Mouse (Mus musculus) heart, embryonic 14.5 days (tissue): ENCODE measurements around the gene Tenm2. TPM values are rescaled to one million over a fixed set of nuclear protein-coding genes. Genes with fewer than 3 reads are reported as not detected.

Experiments used
- ATAC-seq: fragments of 200-750 bp; cut with Nextera tagmentation; 2 replicates; pipeline ENCODE4 v1.8.0; 2017; ENCODE audit warnings: low read depth, moderate TSS enrichment; ENCODE audit not compliant: insufficient number of reproducible peaks, insufficient read depth, low FRiP score
- H3K27ac ChIP-seq, 2 experiments: fragments of 200-500 bp in 1 of 2; fragments of 300-500 bp in 1 of 2; sonication (generic) in 1 of 2; replicated peaks in 1 of 2; 2 replicates each; pipeline ENCODE4 v1.5.1; 2012 to 2014; ENCODE audit warnings: low read depth in 2 of 2, low read length in 2 of 2, control low read depth in 1 of 2, mild to moderate bottlenecking in 1 of 2, mixed read lengths in 1 of 2; ENCODE audit not compliant: control insufficient read depth in 1 of 2, insufficient read depth in 1 of 2
- H3K27me3 ChIP-seq: fragments of 300-500 bp; sonication (generic); 2 replicates; pipeline ENCODE4 v1.6.1; 2014; ENCODE audit warnings: mild to moderate bottlenecking, low read length, control low read depth; ENCODE audit not compliant: control insufficient read depth, insufficient read depth
- H3K36me3 ChIP-seq: fragments of 300-500 bp; sonication (generic); 2 replicates; pipeline ENCODE4 v1.6.1; 2014; ENCODE audit warnings: mild to moderate bottlenecking, control low read depth, low read length, mixed read lengths; ENCODE audit not compliant: control insufficient read depth, insufficient read depth
- H3K4me1 ChIP-seq, 2 experiments: fragments of 200-500 bp in 1 of 2; fragments of 300-500 bp in 1 of 2; sonication (generic) in 1 of 2; 2 replicates each; pipeline ENCODE4 v1.6.1; 2012 to 2014; ENCODE audit warnings: low read length in 2 of 2, control low read depth in 1 of 2, mixed read lengths in 1 of 2; ENCODE audit not compliant: control insufficient read depth in 2 of 2, insufficient read depth in 2 of 2
- H3K4me2 ChIP-seq: fragments of 300-500 bp; sonication (generic); 2 replicates; pipeline ENCODE4 v1.6.1; 2014; ENCODE audit warnings: mild to moderate bottlenecking, low read length
- H3K4me3 ChIP-seq, 2 experiments: fragments of 200-500 bp in 1 of 2; fragments of 300-500 bp in 1 of 2; sonication (generic) in 1 of 2; 2 replicates each; pipeline ENCODE4 v1.5.1; 2012 to 2014; ENCODE audit warnings: low read length in 2 of 2, mild to moderate bottlenecking in 2 of 2, control low read depth in 1 of 2, low read depth in 1 of 2, moderate library complexity in 1 of 2; ENCODE audit not compliant: control insufficient read depth in 1 of 2, insufficient read depth in 1 of 2
- H3K9ac ChIP-seq: fragments of 300-500 bp; sonication (generic); 2 replicates; pipeline ENCODE4 v1.6.1; 2014; ENCODE audit warnings: mild to moderate bottlenecking, low read length
- H3K9me3 ChIP-seq: fragments of 300-500 bp; sonication (generic); 2 replicates; pipeline ENCODE4 v1.6.1; 2016; ENCODE audit warnings: low read length, control low read depth; ENCODE audit not compliant: control insufficient read depth
- WGBS: fragments of 180-500 bp; shearing (Covaris S2); extraction: QIAGEN DNeasy Blood & Tissue Kit; methylation state at CpG from one replicate; pipeline ENCODE4 v1.1.7; 2014; 5-methylcytosine and 5-hydroxymethylcytosine counted together
- polyA plus RNA-seq: library from polyadenylated mRNA; unstranded; fragments of >200 nt; fragmentation: Nextera tagmentation; extraction: Ambion mirVana; gene quantifications from 2 replicates; pipeline ENCODE4 v1.2.1, GENCODE M21; 2014

Gene Tenm2
- polyA plus RNA-seq, 1 experiment from 2014 or later = 0.96 TPM

DNA sequence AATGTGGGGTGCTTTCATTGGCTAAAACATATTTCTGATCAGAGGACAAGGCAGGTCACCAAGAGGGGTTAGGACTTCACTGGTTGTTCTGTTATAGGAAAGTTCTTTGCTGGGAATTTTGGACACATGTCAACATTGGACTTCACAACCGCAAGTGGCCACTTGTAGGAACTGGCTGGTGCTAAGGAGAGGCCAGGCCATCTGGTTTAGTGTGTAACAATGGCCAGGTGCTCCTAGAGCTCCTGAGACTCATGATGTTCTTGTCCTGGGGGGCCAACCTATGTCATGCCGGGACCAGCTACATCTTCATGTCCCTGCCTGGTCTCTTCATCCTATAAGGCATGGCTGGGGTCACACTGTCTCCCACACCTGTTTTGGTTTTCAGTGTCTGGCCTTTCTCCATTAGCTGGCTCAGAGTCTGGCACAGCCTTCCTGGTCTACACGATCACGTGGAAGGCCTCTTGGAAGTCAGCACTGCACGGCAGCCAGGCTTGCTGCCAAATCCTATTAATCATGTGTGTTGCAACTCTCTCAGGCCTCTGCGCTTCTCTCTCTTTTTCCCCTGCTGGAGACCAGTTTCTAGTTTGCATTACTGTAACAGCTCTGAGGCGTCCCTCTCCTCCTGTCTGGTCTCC, 1199.6 kb downstream of the Tenm2 start:
- no peak overlapping the region for H3K9ac ChIP-seq
- WGBS = 24% methylated on average over 7 of the region's 7 CpGs
- no peak overlapping the region for H3K4me2 ChIP-seq
- peak overlapping the region; percentile 61 to 71; a peak in 3 of 4 replicates for H3K27ac ChIP-seq
- H3K4me1 ChIP-seq = peaks cover 18 to 19% of the 10 kb centered on the region in 2 experiments
- H3K9me3 ChIP-seq = no peaks in the 10 kb centered on the region
- H3K36me3 ChIP-seq = no peaks in the 10 kb centered on the region
- ATAC-seq = peak; percentile 83
- H3K4me3 ChIP-seq = no peak overlapping the region
- H3K27me3 ChIP-seq = no peaks in the 10 kb centered on the region

DNA sequence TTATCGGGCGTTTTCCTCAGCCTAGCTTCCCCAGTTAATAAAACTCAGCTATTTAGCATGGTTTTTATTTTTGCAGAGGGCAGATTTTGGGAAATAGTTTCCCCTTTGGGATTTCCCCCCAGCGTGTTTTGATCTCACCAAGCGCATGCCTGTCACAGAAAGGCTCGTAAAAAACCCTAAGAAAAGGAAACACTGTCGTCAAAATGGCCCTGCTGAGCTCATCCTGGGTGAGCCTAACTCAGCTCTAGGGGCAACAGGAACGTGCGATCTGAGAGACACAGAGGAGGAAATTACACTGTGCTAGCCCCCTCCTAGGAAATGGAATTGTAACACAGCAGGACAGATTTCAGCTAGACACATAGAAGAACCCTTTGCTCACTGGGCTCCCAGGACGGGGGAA, 1204.0 kb downstream of the Tenm2 start:
- no peak overlapping the region for H3K4me3 ChIP-seq
- WGBS = 57% methylated on average over 9 of the region's 9 CpGs
- peaks cover 12 to 16% of the 10 kb centered on the region in 2 experiments; a peak in 3 of 4 replicates for H3K4me1 ChIP-seq
- no peak for ATAC-seq
- H3K27ac ChIP-seq = no peak overlapping the region
- no peaks in the 10 kb centered on the region for H3K27me3 ChIP-seq
- H3K9me3 ChIP-seq = no peaks in the 10 kb centered on the region
- H3K36me3 ChIP-seq = no peaks in the 10 kb centered on the region
- H3K9ac ChIP-seq = no peak overlapping the region
- H3K4me2 ChIP-seq = no peak overlapping the region

- no peak for ATAC-seq
- H3K4me3 ChIP-seq = no peak overlapping the region
- H3K27ac ChIP-seq = no peak overlapping the region
- WGBS = 51% methylated on average over 3 of the region's 3 CpGs
- H3K27me3 ChIP-seq = no peaks in the 10 kb centered on the region
- no peaks in the 10 kb centered on the region for H3K36me3 ChIP-seq
- no peak overlapping the region for H3K9ac ChIP-seq
- H3K9me3 ChIP-seq = 0 out of 2 replicates have a peak, but pooled peaks cover 2% of the 10 kb centered on the region
- no peak overlapping the region for H3K4me2 ChIP-seq
- H3K4me1 ChIP-seq = no peaks in the 10 kb centered on the region
Observed at GRCm38 (mm10) chr11:36020009-36020408, 1215.8 kb downstream of the Tenm2 start.

GRCm38 (mm10) chr11:36013179-36013578, 1222.6 kb downstream of the Tenm2 start:
- no peaks in the 10 kb centered on the region for H3K36me3 ChIP-seq
- H3K27ac ChIP-seq = no peak overlapping the region
- H3K27me3 ChIP-seq = no peaks in the 10 kb centered on the region
- no peaks in the 10 kb centered on the region for H3K9me3 ChIP-seq
- no peak overlapping the region for H3K4me2 ChIP-seq
- H3K4me3 ChIP-seq = no peak overlapping the region
- H3K4me1 ChIP-seq = no peaks in the 10 kb centered on the region
- 64% methylated on average over 4 of the region's 4 CpGs for WGBS
- H3K9ac ChIP-seq = no peak overlapping the region
- ATAC-seq = no peak

DNA sequence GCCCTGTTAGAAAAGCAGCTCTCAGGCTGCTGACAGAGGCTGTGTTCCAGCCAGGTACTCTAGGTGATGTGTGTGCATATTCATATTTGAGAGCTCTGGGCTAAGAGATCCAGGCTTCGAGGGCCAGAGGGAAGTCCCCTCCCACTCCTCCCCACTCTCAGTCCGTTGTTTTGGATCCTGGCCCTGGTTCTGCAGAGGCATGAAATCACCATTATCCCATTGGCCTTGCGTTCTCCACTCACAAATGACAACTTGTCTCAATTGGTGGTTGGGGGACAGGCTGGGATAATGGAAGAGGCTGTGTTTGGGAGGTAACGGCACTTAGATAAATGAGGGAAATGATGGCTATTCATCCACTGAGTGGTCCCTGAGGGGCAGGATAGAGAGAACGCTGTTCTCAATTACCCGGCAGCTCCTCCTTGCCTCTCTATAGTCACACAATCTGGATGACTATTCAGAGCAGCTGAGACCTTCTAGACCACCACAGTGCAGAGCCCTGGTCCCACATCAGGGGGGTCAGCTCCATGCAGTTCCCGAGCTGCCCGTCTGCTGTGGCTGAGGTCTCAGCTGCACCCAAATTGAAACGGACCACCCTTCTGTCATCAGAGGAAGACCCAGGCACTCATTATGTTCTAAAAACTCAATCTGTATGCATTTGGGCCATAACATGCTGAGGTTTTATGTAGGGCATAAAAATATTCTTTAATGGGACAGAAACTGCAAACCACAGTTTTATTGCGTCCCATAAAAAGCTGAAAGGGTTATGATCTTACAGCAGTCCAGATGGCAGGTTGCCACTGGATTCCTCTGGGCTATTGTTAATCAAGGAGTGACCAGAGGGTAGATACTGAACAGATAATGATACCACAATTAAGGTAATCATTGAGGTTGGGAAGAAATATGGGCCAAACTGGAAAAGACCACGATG, 1226.2 kb downstream of the Tenm2 start:
- Histone ChIP-seq H3K4me1 (no peaks in the 10 kb centered on the region), H3K9ac (no peak overlapping the region), H3K27ac (no peak overlapping the region), H3K4me3 (no peak overlapping the region), H3K9me3 (no peaks in the 10 kb centered on the region), H3K4me2 (no peak overlapping the region), H3K36me3 (no peaks in the 10 kb centered on the region), H3K27me3 (no peaks in the 10 kb centered on the region)
- ATAC-seq = no peak
- WGBS = 80% methylated on average over 11 of the region's 11 CpGs

DNA sequence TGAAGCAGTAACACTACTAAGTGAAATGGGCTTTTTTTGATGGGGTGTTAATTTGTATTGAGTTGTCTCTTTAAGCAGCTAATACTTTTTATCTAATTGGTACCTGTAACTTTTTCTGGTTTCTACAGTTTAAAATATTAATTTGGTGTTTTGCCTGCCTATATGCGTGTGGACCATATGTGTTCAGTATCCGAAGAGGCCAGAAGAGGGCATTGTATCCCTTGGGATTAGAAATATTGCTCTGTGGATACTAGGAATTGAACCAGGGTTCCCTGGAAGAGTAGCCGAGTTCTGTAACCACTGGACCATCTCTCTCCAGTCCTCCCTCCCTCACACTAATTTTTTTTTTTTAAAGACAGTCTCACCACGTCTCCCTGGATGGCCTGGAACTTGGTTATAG, 1232.9 kb downstream of the Tenm2 start:
- H3K4me3 ChIP-seq = no peak overlapping the region
- H3K27me3 ChIP-seq = peaks cover 16% of the 10 kb centered on the region
- no peak overlapping the region for H3K27ac ChIP-seq
- peaks cover 2 to 4% of the 10 kb centered on the region in 2 experiments; a peak in 3 of 4 replicates for H3K4me1 ChIP-seq
- H3K4me2 ChIP-seq = no peak overlapping the region
- no peaks in the 10 kb centered on the region for H3K36me3 ChIP-seq
- ATAC-seq = no peak
- H3K9me3 ChIP-seq = no peaks in the 10 kb centered on the region
- H3K9ac ChIP-seq = no peak overlapping the region
- 46% methylated on average over 4 of the region's 4 CpGs for WGBS

GRCm38 (mm10) chr11:36001282-36001970, 1234.3 kb downstream of the Tenm2 start:
- 6% methylated on average over 28 of the region's 28 CpGs for WGBS
- peak overlapping the region; percentile 56; the same call in 1 of the 2 replicates for H3K9ac ChIP-seq
- H3K4me2 ChIP-seq = peak overlapping the region; percentile 67
- H3K36me3 ChIP-seq = no peaks in the 10 kb centered on the region
- peak overlapping the region; percentile 29 to 37 for H3K4me3 ChIP-seq
- H3K9me3 ChIP-seq = no peaks in the 10 kb centered on the region
- H3K27ac ChIP-seq = no peak overlapping the region
- H3K27me3 ChIP-seq = peaks cover 16% of the 10 kb centered on the region
- ATAC-seq = peak; percentile 57; the same call in 1 of the 2 replicates
- peaks cover 2 to 4% of the 10 kb centered on the region in 2 experiments; a peak in 3 of 4 replicates for H3K4me1 ChIP-seq
